In genomic region chr9:41937967-41938348, GRCm38 (mm10) we compare ENCODE assay signal across 7 mouse cellular contexts.
DNase-seq lines count a peak whose midpoint lies in the region; ATAC-seq and TF ChIP-seq lines count a peak whose summit lies in the region.

No protein-coding gene starts in this region.

- H3K27me3 ChIP-seq in embryonic facial prominence, embryonic 13.5 days: no peaks in the 10 kb centered on the region
- 0 out of 2 replicates have a peak, but pooled peaks cover 7% of the 10 kb centered on the region for H3K27me3 ChIP-seq in hindbrain, embryonic 10.5 days (ENCODE audit: insufficient read depth, poor library complexity, severe bottlenecking)
- H3K27me3 ChIP-seq in limb, embryonic 11.5 days (ENCODE audit: control insufficient read depth, insufficient read depth, low read length): no peaks in the 10 kb centered on the region
- no peaks in the 10 kb centered on the region for H3K27me3 ChIP-seq in stomach, postnatal 0 days (ENCODE audit: control insufficient read depth, insufficient read depth, low read length)

- no peak for TF ChIP-seq EP300 in stomach, postnatal 0 days (optimal IDR thresholded peaks at IDR 0.05)

- H3K36me3 ChIP-seq in embryonic facial prominence, embryonic 13.5 days: no peaks in the 10 kb centered on the region
- H3K36me3 ChIP-seq in hindbrain, embryonic 10.5 days: no peaks in the 10 kb centered on the region
- no peaks in the 10 kb centered on the region for H3K36me3 ChIP-seq in limb, embryonic 11.5 days (ENCODE audit: control insufficient read depth, insufficient read depth, low read length)
- H3K36me3 ChIP-seq in stomach, postnatal 0 days (ENCODE audit: control insufficient read depth, insufficient read depth, low read length): no peaks in the 10 kb centered on the region

- no peak overlapping the region for H3K4me3 ChIP-seq in embryonic facial prominence, embryonic 13.5 days
- no peak overlapping the region for H3K4me3 ChIP-seq in hindbrain, embryonic 10.5 days
- no peak overlapping the region for H3K4me3 ChIP-seq in limb, embryonic 11.5 days (ENCODE audit: low read depth, low read length)
- no peak overlapping the region for H3K4me3 ChIP-seq in stomach, postnatal 0 days (ENCODE audit: low read depth, low read length)

- no peak for TF ChIP-seq CTCF in stomach, postnatal 0 days (IDR thresholded peaks at IDR 0.05; ENCODE audit: low read depth)

- H3K9me3 ChIP-seq in embryonic facial prominence, embryonic 13.5 days: no peaks in the 10 kb centered on the region
- no peaks in the 10 kb centered on the region for H3K9me3 ChIP-seq in hindbrain, embryonic 10.5 days
- H3K9me3 ChIP-seq in limb, embryonic 11.5 days (ENCODE audit: control insufficient read depth, low read length): no peaks in the 10 kb centered on the region
- H3K9me3 ChIP-seq in stomach, postnatal 0 days (ENCODE audit: control insufficient read depth, low read length): no peaks in the 10 kb centered on the region

- peak overlapping the region; percentile 94 for H3K27ac ChIP-seq in embryonic facial prominence, embryonic 13.5 days
- peak overlapping the region; percentile 79 for H3K27ac ChIP-seq in hindbrain, embryonic 10.5 days
- H3K27ac ChIP-seq in limb, embryonic 11.5 days (replicated peaks; ENCODE audit: low read depth, low read length): peak overlapping the region; percentile 98
- H3K27ac ChIP-seq in stomach, postnatal 0 days (replicated peaks): peak overlapping the region; percentile 40

- peak; percentile 59 for ATAC-seq in embryonic facial prominence, embryonic 13.5 days (ENCODE audit: insufficient number of reproducible peaks, insufficient read depth, low FRiP score, low TSS enrichment, low read depth)
- peak; percentile 49 for ATAC-seq in limb, embryonic 11.5 days (ENCODE audit: insufficient number of reproducible peaks, low FRiP score, low TSS enrichment, low read depth)
- 0 out of 2 replicates have a peak, but pooled peaks have one; percentile 25 for ATAC-seq in stomach, postnatal 0 days (ENCODE audit: low FRiP score, low TSS enrichment)

- WGBS in embryonic facial prominence, embryonic 13.5 days: 3% methylated on average over 3 of the region's 3 CpGs
- 56% methylated on average over 3 of the region's 3 CpGs for WGBS in hindbrain, embryonic 10.5 days
- WGBS in limb, embryonic 11.5 days: 8% methylated on average over 3 of the region's 3 CpGs
- WGBS in stomach, postnatal 0 days: 6% methylated on average over 3 of the region's 3 CpGs

- peaks cover 62% of the 10 kb centered on the region for H3K4me1 ChIP-seq in embryonic facial prominence, embryonic 13.5 days
- H3K4me1 ChIP-seq in hindbrain, embryonic 10.5 days (replicated peaks): peaks cover 54% of the 10 kb centered on the region
- H3K4me1 ChIP-seq in limb, embryonic 11.5 days (ENCODE audit: control insufficient read depth, insufficient read depth, low read length): peaks cover 47% of the 10 kb centered on the region
- 0 out of 2 replicates have a peak, but pooled peaks cover 5% of the 10 kb centered on the region for H3K4me1 ChIP-seq in stomach, postnatal 0 days (replicated peaks; ENCODE audit: control insufficient read depth, insufficient read depth)

- DNase-seq in adrenal gland, adult 8-10 months: peak; percentile 34
- no peak for DNase-seq in hindbrain, embryonic 10.5 days (ENCODE audit: low spot score)
- peak; percentile 64 for DNase-seq in limb, embryonic 11.5 days (ENCODE audit: low spot score)
- peak; percentile 59 for DNase-seq in stomach, postnatal 0 days (ENCODE audit: low spot score)
- no peak for DNase-seq in right cerebral cortex, postnatal 10 days (ENCODE audit: low spot score in 2 of 2)
- DNase-seq in cerebellum, postnatal 4 days (ENCODE audit: low spot score in 2 of 2): no peak

- H3K9ac ChIP-seq in embryonic facial prominence, embryonic 13.5 days: no peak overlapping the region; the same call in 1 of the 2 replicates
- H3K9ac ChIP-seq in limb, embryonic 11.5 days (ENCODE audit: low read length): peak overlapping the region; percentile 19; the same call in 1 of the 2 replicates
- H3K9ac ChIP-seq in stomach, postnatal 0 days (ENCODE audit: low read length): no peak overlapping the region

- peak overlapping the region; percentile 29 for H3K4me2 ChIP-seq in embryonic facial prominence, embryonic 13.5 days
- no peak overlapping the region for H3K4me2 ChIP-seq in limb, embryonic 11.5 days (ENCODE audit: low read depth, severe bottlenecking)
- H3K4me2 ChIP-seq in stomach, postnatal 0 days (replicated peaks; ENCODE audit: low read depth): no peak overlapping the region

Comparison
In these comparisons a context has a peak if more than half of its experiments do, and no peak if none do; other contexts are left out.
1. DNase-seq: peak in adrenal gland, adult 8-10 months (single experiment), limb, embryonic 11.5 days (single experiment) and stomach, postnatal 0 days (single experiment); none in hindbrain, embryonic 10.5 days (single experiment), right cerebral cortex, postnatal 10 days (0 of 2) and cerebellum, postnatal 4 days (0 of 2).
2. H3K27ac ChIP-seq: peak in every context shown above with its lines; median percentile 98 in limb, embryonic 11.5 days; 94 in embryonic facial prominence, embryonic 13.5 days; 79 in hindbrain, embryonic 10.5 days; 40 in stomach, postnatal 0 days.
3. Peak in every context shown above with its lines, with median percentiles within 50 percentile points of each other: ATAC-seq.